Mouse (Mus musculus): ENCODE results near the gene Mgat2.
"Not testable (repeated sequence)": the region's sequence is repeated elsewhere in the genome, so short reads cannot be mapped to it uniquely, and the experiment has no call there.

Mgat2 gene

DNA sequence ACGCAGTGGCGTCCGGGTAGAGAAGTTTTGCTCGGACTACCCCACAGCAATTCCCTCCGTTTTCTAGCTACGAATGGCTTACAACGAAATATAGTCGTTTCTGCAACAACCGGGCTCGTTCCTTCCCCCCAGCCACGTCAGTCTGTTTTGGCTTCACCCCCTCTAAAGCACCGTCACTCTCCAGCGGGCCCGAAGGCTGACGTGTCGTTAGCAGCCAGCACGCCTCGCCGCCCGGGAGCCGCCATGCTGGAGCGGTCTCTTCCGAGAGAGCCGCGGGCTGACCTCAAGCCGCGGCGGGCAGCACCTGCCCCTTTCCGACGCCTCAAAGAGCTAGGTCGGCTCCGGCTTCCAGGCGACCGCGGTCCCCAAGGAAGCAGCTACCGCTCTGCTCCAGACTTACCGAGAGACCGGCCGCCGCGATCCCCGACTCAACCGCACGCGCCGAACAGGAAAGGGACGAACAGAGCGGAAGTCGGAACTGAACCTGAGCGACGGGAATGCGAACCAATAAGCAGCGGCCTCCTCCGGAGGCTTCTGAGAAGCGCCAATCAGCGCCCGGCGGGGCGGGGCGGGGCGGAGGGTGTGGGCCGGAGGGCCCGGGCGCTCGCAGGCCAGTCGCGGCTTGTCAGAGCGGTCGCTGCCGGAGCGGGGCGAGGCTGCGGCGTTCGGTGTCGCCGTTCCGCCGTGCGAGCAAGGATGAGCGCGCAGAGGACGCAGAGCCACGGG lies at the start of gene Mgat2, which contains the start of gene Rpl36al:
TSS of gene Mgat2 (plus strand) at position 575 of the 726 bp plus-strand sequence.
TSS of gene Rpl36al (minus strand) at position 501 of the 726 bp plus-strand sequence.
- peak; percentile 97 to 98 for DNase-seq (ENCODE audit: low spot score in 2 of 2)

GRCm38 (mm10) chr12:69139201-69139600 lies 44.8 kb upstream of the Mgat2 start:
- no peak for DNase-seq (ENCODE audit: low spot score in 2 of 2)

GRCm38 (mm10) chr12:69139841-69140240 lies 44.1 kb upstream of the Mgat2 start:
- no peak for DNase-seq (ENCODE audit: low spot score in 2 of 2)

DNA sequence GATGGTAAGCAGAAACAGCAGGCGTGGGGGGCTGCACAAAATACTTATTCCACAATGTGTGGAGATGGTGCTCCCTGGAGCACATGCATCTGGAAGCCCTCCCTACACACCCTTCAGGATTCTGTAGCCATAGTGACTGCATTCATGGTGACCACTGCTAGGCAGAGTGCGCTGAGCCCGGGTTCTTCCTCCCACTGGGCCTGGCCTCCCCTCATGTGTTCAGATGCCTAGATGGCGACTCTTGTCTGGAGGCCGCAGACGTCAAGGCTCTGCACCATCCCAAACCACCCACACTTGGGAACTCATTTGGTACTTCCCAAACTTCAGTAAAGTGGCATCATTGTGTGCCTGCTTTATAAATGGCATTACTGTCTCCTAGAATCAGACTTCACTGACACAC lies 40.5 kb upstream of the Mgat2 start:
- DNase-seq (ENCODE audit: low spot score in 2 of 2), result no peak

DNA sequence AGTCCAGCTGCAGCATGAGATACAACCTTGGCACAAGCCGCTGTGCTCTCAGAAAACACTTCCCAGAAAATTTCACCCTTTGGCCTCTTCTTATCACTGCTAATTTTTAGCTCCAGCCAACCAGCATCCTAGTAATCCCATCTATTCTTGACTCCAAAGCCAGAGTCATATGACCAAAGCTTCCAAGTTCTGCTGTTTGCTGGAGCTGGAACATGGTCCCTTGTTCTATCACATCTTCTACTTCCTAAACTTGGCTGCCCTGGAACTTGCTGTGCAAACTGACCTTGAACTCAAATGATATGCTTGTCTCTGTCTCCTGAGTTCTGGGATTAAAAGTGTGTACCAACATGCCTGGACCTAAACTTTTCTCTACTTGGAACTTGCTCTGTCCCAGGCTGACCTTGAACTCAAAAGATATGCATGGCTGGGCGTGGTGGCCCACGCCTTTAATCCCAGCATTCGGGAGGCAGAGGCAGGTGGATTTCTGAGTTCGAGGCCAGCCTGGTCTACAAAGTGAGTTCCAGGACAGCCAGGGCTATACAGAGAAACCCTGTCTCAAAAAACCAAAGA lies 36.7 kb upstream of the Mgat2 start:
- DNase-seq (ENCODE audit: low spot score in 2 of 2), result no peak

GRCm38 (mm10) chr12:69150049-69150448 lies 33.9 kb upstream of the Mgat2 start:
- no peak for DNase-seq (ENCODE audit: low spot score in 2 of 2)

GRCm38 (mm10) chr12:69155923-69156322 lies 28.0 kb upstream of the Mgat2 start:
- DNase-seq (ENCODE audit: low spot score in 2 of 2), result no peak

DNA sequence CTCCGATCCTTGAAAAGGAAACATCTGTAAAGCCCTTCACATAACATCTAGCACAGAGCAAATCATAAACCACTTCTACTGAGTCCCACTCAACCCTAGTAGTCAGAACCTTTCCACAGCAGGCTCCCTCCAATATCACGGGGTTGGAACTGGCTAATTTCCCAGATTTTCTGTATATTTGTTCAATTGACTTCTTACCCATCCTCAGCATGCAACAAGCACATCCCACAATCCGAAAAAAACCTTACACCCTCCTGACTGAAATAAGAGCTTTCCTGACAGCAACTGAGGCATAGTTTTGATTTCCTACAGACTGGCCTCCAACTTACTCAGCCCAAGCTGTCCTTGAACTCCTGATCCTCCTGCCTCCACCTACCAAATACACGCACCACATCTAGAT lies 27.5 kb upstream of the Mgat2 start:
- no peak for DNase-seq (ENCODE audit: low spot score in 2 of 2)

DNA sequence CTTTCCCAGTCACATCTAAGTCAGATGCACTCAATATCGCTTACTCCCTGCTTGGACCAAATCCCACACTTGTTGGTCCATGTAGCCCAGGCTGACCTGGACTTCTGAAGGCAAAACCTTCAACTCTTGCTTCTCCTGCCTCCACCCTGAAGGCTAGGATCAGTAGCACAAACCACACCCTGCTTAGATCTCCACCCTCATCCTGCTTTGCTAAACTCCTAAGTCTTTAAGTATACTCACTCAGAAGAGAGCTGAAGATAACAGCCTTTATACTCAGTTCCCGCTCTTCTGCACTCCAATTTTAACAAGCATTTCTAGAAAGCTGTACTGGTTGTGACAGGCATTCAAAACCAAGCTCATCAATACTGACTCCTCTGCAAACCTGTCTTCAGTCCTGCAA lies 26.9 kb upstream of the Mgat2 start:
- DNase-seq (ENCODE audit: low spot score in 2 of 2), result no peak

- no peak for DNase-seq (ENCODE audit: low spot score in 2 of 2)
These were observed 25.6 kb upstream of the Mgat2 start for GRCm38 (mm10) chr12:69158366-69158764.

- peak; percentile 97 to 98 for DNase-seq (ENCODE audit: low spot score in 2 of 2)
These were observed 25.0 kb upstream of the Mgat2 start, which contains the start of gene Rps29 for GRCm38 (mm10) chr12:69158765-69159577. Gene Rps29 (minus strand): TSS chr12:69159186.

- peak in 1 of 2 experiments; percentile 41 for DNase-seq (ENCODE audit: low spot score in 2 of 2)
These were observed 24.4 kb upstream of the Mgat2 start for GRCm38 (mm10) chr12:69159578-69159940.

DNA sequence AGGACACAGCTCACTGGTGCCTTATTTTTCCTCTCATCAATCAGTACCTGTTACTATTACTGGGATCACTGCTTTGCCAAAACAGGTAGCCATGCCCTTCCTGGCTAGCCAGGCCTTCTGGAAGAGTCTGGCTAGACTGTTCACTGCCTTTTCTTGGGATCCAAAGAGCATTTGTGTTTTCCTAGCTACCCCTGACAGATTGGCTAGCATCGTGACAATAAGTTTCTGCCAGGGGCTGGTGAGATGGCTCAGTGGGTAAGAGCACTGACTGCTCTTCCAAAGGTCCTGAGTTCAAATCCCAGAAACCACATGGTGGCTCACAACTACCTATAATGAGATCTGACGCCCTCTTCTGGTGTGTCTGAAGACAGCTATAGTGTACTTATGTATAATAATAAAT lies 23.3 kb upstream of the Mgat2 start:
- not testable (repeated sequence) for DNase-seq (ENCODE audit: low spot score in 2 of 2)

DNA sequence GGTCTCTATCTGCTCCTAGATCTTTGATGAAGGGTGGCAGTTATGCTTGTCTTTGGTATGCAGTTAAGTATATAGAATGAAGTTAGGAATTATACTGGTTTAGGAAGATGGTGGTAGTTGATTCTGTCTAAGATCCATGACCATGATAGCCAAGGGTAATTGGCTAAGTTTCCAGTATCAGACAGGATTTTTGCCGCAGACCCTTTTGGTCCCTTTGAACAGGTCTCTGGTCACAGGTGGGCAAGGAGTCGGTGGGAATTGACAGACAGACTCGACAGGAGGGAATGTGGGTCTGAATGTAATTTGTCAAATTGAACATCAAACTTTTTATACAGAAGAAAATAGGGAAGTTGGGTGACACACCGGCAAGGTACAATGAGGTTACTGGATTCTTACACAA lies 20.4 kb upstream of the Mgat2 start:
- DNase-seq (ENCODE audit: low spot score in 2 of 2), result not testable (repeated sequence)

- no peak for DNase-seq (ENCODE audit: low spot score in 2 of 2)
These were observed 19.1 kb upstream of the Mgat2 start for GRCm38 (mm10) chr12:69164904-69165303.

DNA sequence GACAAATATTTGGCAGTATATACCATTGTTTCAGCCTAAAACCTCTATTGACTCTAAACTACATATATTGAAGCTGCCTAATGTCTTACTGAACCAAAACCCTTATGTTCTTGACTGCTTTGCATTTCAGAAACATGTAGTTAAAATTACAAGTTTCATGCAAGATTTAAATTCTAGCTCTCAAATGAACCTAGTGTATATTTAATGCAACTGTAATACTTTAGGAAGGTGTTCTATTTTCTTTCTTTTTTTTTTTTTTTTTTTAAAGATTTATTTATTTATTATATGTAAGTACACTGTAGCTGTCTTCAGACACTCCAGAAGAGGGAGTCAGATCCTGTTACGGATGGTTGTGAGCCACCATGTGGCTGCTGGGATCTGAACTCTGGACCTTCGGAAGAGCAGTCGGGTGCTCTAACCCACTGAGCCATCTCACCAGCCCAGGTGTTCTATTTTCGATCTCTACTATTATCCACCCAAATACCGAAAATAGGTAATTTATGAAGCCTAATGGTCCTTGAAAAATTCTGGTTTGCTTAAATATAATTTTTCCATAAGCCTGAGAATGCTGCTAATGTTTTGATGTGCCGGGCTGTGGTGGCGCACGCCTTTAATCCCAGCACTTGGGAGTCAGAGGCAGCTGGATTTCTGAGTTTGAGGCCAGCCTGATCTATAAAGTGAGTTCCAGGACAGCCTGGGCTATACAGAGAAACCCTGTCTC lies 16.9 kb upstream of the Mgat2 start:
- DNase-seq (ENCODE audit: low spot score in 2 of 2), result not testable (repeated sequence)

DNA sequence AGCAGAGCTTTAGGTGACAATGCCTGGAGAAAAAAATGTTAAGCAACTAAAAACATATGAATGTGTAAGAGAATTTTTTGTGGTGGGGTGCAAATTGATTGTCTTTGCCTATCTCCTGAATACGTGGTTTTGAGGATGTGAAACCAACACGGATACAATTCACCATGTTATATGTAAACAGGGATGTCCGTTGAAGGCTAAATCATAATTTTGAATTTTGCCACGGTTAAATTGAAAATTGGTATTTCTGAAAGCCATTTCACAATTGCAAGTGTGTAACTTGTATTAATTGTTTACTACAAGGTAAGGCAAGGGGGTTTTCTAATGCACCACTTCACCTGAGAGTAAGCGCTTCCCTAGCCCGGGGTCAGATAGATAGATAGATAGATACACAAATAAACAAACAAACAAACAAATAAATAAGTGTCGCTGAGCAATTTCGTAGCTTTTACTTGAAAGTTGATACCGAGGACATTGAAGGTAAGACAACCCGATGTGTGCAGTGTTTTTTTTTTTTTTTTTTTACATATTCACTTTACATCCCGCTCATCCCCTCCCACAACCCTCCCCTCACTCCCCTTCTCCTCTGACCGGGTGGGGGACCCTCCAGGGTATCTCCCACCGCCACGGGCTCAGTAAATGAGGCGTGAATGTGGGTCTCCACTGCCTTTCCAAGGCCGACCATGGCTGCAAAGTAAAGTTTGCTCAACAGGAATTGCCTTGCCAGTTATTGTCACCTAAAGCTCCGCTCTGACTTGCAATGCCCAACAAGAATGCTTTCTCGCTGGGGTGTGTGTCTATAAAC lies 16.1 kb upstream of the Mgat2 start:
- DNase-seq (ENCODE audit: low spot score in 2 of 2), result no peak

DNA sequence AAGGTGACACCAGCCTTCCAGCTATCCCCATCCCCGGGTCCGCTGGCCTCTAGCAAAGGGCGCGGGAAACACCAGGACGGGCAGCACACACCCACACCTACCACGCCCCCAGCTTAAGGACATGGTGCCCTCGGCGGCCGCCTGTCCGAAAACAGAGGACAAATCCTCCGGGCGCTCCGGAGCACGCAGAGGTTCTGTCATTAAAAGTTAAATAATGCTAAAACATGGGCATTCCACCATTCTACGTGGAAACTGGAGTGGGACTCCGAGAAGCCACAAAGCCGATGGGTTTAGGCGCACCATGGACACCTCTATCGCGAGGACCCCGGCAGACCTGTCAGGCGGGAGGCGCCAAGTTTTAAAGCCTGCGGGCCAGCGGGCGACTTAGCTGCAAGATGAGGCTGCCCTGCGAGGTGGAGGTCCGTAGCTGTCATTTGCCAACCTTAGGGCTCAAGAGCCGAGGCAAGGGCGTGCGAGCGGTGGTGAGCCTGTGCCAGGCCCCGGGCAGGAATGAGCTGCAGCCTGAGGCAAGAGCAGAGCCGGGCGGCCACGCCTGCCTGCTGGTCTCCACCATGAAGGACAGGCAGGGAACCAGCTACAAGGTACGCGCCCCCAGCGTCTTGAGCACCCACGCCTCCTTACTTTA lies 15.4 kb upstream of the Mgat2 start, which contains the start of gene Lrr1:
TSS of gene Lrr1 (plus strand) at position 354 of the 646 bp plus-strand sequence.
- DNase-seq (ENCODE audit: low spot score in 2 of 2), result peak; percentile 79

GRCm38 (mm10) chr12:69171307-69171706 lies 12.7 kb upstream of the Mgat2 start:
- no peak for DNase-seq (ENCODE audit: low spot score in 2 of 2)

DNA sequence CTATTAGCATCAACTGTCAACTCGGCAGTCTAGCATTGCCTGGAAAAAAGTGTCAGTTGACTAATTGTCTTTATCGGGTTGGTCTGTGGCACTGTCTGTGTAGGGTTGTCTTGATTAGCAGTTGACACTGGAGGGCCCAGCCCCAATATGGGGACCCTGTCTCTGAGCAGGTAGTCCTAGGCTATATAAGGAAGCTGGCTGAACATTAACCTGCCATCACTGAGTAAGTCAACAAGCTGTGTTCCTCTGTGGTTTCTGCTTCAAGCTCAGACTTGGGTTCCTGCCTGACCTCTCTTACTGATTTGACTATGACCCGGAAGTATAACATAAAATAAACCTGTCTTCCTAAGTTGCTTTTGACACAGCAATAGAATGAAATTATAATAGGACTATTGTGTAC lies 8.0 kb upstream of the Mgat2 start:
- no peak for DNase-seq (ENCODE audit: low spot score in 2 of 2)

Data from spleen, postnatal 36 days (tissue).